Mouse (Mus musculus) mesoderm, embryonic 11.5 days (tissue): ENCODE data around the gene Ric1.
"Not testable (repeated sequence)": the region's sequence is repeated elsewhere in the genome, so short reads cannot be mapped to it uniquely, and the experiment has no call there.

Experiments
- DNase-seq: peaks from one replicate; pipeline ENCODE4 v3.0.0-alpha.2; 2012; ENCODE audit warnings: low read depth, low spot score

The Ric1 gene

GRCm38 (mm10) chr19:29527299-29527698 is 5.2 kb downstream of the Ric1 start:
- no peak for DNase-seq

- DNase-seq = no peak
Observed at GRCm38 (mm10) chr19:29528568-29528967, 6.5 kb downstream of the Ric1 start.

GRCm38 (mm10) chr19:29534030-29534429 is 11.9 kb downstream of the Ric1 start:
- no peak for DNase-seq

GRCm38 (mm10) chr19:29542256-29542970 is 20.3 kb downstream of the Ric1 start:
- DNase-seq = no peak

GRCm38 (mm10) chr19:29544026-29544425 is 21.9 kb downstream of the Ric1 start:
- no peak for DNase-seq

- DNase-seq = no peak
Observed at GRCm38 (mm10) chr19:29550618-29551017, 28.5 kb downstream of the Ric1 start.

- DNase-seq = no peak
Observed at GRCm38 (mm10) chr19:29551128-29551527, 29.0 kb downstream of the Ric1 start.

GRCm38 (mm10) chr19:29551980-29552379 is 29.9 kb downstream of the Ric1 start:
- DNase-seq = not testable (repeated sequence)

- DNase-seq = not testable (repeated sequence)
Observed at GRCm38 (mm10) chr19:29557171-29557845, 35.2 kb downstream of the Ric1 start.

GRCm38 (mm10) chr19:29562166-29562565 is 40.1 kb downstream of the Ric1 start:
- no peak for DNase-seq

GRCm38 (mm10) chr19:29562603-29563002 is 40.5 kb downstream of the Ric1 start:
- DNase-seq = no peak

GRCm38 (mm10) chr19:29563258-29563779 is 41.2 kb downstream of the Ric1 start:
- DNase-seq = peak; percentile 61

- no peak for DNase-seq
Observed at GRCm38 (mm10) chr19:29566512-29566911, 44.4 kb downstream of the Ric1 start.

GRCm38 (mm10) chr19:29582439-29582838 is 60.4 kb downstream of the Ric1 start:
- no peak for DNase-seq

- DNase-seq = no peak
Observed at GRCm38 (mm10) chr19:29583734-29584133, 61.7 kb downstream of the Ric1 start.

- not testable (repeated sequence) for DNase-seq
Observed at GRCm38 (mm10) chr19:29593783-29594182, 71.7 kb downstream of the Ric1 start.

- DNase-seq = no peak
Observed at GRCm38 (mm10) chr19:29596276-29596675, 74.2 kb downstream of the Ric1 start.

GRCm38 (mm10) chr19:29596985-29597384 is 74.9 kb downstream of the Ric1 start:
- DNase-seq = no peak

GRCm38 (mm10) chr19:29598981-29599380 is 76.9 kb downstream of the Ric1 start:
- DNase-seq = no peak

- DNase-seq = no peak
Observed at GRCm38 (mm10) chr19:29603548-29604353, 81.7 kb downstream of the Ric1 start.

GRCm38 (mm10) chr19:29604653-29605052 is 82.6 kb downstream of the Ric1 start:
- DNase-seq = no peak

- DNase-seq = no peak
Observed at GRCm38 (mm10) chr19:29607521-29607920, 85.4 kb downstream of the Ric1 start.
